Mouse (Mus musculus) bone marrow, adult 2 months (tissue): ENCODE measurements around the gene Plekhg4. TPM values are rescaled to one million over a fixed set of nuclear protein-coding genes. Genes with fewer than 3 reads are reported as not detected.

Source experiments
- H3K27ac ChIP-seq: fragments of 200-500 bp; 2 replicates; pipeline ENCODE4 v1.5.1; 2012; ENCODE audit warnings: low read depth, mild to moderate bottlenecking, control low read depth, inconsistent platforms, low read length; ENCODE audit not compliant: control insufficient read depth, poor library complexity, insufficient read depth
- H3K4me1 ChIP-seq: fragments of 200-500 bp; 2 replicates; pipeline ENCODE4 v1.6.1; 2011; ENCODE audit warnings: low read length; ENCODE audit not compliant: control insufficient read depth, insufficient read depth
- H3K4me3 ChIP-seq: fragments of 200-500 bp; replicated peaks from 2 replicates; pipeline ENCODE3; 2011; ENCODE audit warnings: mild to moderate bottlenecking, low read depth, low read length, control low read depth; ENCODE audit not compliant: control insufficient read depth
- CTCF ChIP-seq: fragments of 200-500 bp; IDR thresholded peaks from 2 replicates; pipeline ENCODE4 v1.5.1; 2011; ENCODE audit warnings: low read length, control low read depth; ENCODE audit not compliant: control insufficient read depth, insufficient read depth
- POLR2A ChIP-seq: fragments of 200-500 bp; IDR thresholded peaks from 2 replicates; pipeline ENCODE4 v1.6.1; 2011; ENCODE audit warnings: low read depth, mild to moderate bottlenecking, control low read depth, low read length, borderline replicate concordance; ENCODE audit not compliant: control insufficient read depth
- WGBS: fragments of 180-500 bp; shearing (Covaris S2); methylation state at CpG from one replicate; pipeline ENCODE4 v1.1.7; 2018; 5-methylcytosine and 5-hydroxymethylcytosine counted together
- polyA plus RNA-seq: library from polyadenylated mRNA; stranded (reverse); fragments of >200 nt; gene quantifications from 2 replicates; pipeline ENCODE4 v1.2.4, GENCODE M21; 2011; ENCODE audit warnings: low replicate concordance; ENCODE audit not compliant: missing spikeins, insufficient read depth, insufficient read length

The Plekhg4 gene
- polyA plus RNA-seq, 1 experiment, result not detected

DNA sequence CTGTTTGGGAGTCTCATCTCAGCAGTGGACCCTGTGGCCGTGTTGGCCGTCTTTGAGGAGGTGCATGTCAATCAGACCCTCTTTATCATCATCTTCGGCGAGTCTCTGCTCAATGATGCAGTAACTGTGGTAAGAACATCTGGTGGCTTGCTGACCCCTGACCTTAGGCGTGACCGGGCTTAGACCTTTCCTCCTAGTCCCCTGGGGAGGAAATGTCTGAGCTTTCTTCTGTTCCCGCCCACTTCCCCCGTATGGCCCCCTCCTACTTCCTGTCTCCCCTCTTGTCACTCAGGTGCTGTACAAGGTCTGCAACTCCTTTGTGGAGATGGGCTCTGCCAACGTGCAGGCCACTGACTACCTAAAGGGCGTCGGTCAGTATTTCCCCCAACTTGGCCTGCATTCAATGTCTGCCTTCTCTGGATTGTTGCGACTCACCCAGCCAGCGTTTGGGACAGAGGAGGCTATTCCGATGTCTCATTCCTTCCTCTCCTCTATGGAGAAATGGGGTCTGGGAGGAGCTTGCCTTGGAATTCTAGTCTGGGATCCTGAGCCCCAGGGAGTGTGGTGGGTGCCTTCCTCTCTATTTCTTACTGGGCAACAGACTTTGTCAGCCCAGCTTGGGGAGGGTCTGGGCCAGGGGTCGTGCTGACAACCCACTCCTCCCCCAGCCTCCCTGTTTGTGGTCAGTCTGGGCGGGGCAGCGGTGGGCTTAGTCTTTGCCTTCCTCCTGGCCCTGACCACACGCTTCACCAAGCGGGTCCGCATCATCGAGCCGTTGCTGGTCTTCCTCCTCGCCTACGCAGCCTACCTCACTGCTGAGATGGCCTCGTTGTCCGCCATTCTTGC, 17.7 kb upstream of the Plekhg4 start:
- no peak overlapping the region for H3K27ac ChIP-seq
- WGBS, result 62% methylated on average over 26 of the region's 26 CpGs
- H3K4me1 ChIP-seq, result peaks cover 5% of the 10 kb centered on the region; the same call in 1 of the 2 replicates
- no peak overlapping the region for H3K4me3 ChIP-seq
- TF ChIP-seq POLR2A (no peak), CTCF (no peak)

GRCm38 (mm10) chr8:105356681-105357080, 16.4 kb upstream of the Plekhg4 start:
- no peak overlapping the region for H3K27ac ChIP-seq
- 87% methylated on average over 14 of the region's 14 CpGs for WGBS
- TF ChIP-seq CTCF, result no peak
- no peak for TF ChIP-seq POLR2A
- H3K4me3 ChIP-seq, result no peak overlapping the region
- H3K4me1 ChIP-seq, result peaks cover 5% of the 10 kb centered on the region; the same call in 1 of the 2 replicates

GRCm38 (mm10) chr8:105359208-105359607, 13.9 kb upstream of the Plekhg4 start:
- Histone ChIP-seq H3K27ac (no peak overlapping the region), H3K4me1 (peaks cover 5% of the 10 kb centered on the region), H3K4me3 (no peak overlapping the region)
- TF ChIP-seq CTCF (no peak), POLR2A (no peak)
- 81% methylated on average over 15 of the region's 15 CpGs for WGBS

DNA sequence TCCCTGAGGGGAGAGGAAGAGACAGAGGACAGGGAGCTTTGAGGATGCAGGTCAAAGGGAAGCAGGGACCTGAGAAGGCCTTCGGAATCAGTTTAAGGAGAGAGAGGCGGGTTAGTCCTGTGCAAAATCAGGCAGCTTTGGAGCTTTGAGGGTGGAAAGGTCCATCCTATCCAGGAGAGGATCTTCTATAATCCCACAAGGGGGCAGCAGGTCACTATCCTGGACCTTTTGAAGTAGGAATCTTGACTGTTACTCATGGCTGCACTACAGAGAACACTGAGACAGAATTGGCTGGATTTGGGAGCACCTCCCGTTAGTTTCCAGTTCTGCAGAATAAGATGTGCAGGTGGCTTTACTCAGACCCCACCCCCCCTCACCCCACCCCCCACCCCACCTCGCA, 13.4 kb upstream of the Plekhg4 start:
- WGBS, result 71% methylated on average over 4 of the region's 4 CpGs
- H3K4me3 ChIP-seq, result no peak overlapping the region
- TF ChIP-seq CTCF (no peak), POLR2A (no peak)
- H3K4me1 ChIP-seq, result peaks cover 5% of the 10 kb centered on the region
- H3K27ac ChIP-seq, result no peak overlapping the region

DNA sequence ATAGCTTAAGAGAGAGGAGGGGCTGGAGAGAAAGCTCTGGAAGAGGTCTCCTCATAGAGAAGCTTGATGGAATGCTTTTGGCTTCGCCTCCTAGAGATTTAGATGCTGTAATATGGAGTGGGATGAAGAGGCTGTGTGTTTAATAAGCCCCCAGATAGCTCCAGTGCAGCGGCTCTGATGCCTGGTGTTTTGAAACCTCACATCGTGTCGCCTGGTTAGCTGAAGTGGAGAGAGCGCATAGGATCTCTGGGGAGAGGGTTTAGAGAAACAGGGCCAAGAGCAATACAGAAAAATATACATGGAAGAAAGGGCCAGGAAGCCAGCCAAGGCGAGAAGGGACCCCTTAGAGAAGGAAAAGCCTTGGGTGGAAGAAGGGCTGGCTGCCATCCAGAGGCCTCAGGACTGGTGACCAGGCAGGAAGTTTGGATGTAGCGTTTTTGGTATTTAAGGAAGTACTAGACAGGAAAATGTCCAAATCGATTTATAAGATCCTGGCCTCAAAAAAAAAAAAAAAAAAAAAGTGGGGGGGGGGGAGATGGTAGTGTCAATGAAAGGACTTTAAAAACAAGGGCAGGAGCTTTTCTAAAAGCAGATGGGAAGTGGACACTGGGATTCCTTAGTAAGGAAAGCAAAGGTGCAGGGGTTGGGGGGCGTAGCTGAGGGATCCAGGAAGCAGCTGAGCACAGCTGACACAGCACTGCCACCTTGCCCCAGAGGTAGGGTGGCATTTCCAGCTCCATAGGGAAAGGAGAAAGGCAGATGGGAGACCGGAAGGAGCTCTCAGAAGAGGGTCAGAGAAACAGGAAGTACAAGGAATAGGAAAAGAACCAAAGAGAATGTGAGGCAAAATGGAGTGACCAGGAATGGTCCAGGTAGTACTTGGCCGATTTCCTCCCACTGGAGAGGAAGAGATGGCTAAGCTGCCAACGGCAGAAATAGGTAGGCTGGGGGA, 11.0 kb upstream of the Plekhg4 start:
- Histone ChIP-seq H3K4me3 (no peak overlapping the region), H3K4me1 (no peaks in the 10 kb centered on the region; the same call in none of the 2 replicates), H3K27ac (no peak overlapping the region)
- no peak for TF ChIP-seq POLR2A
- TF ChIP-seq CTCF, result no peak
- 41% methylated on average over 12 of the region's 12 CpGs for WGBS

DNA sequence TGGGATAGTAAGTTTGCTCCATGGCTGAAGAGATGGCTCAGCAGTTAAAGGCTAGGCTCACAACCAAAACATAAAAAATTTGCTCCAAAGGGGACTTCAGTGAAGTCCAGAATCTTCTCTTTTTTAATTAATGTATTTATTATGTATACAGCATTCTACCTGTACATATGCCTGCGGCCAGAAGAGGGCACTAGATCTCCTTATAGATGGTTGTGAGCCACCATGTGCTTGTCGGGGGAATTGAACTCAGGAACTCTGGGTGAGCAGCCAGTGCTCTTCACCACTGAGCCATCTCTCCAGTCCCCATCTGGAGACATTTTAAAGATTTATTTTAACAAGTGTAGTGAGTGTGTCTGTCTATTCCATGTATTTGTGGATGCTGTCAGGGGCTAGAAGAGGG, 6.0 kb upstream of the Plekhg4 start:
- no peak overlapping the region for H3K27ac ChIP-seq
- peak; percentile 21; the same call in 1 of the 2 replicates for TF ChIP-seq CTCF
- no peak for TF ChIP-seq POLR2A
- 57% methylated on average over 2 of the region's 2 CpGs for WGBS
- no peaks in the 10 kb centered on the region; the same call in 1 of the 2 replicates for H3K4me1 ChIP-seq
- no peak overlapping the region for H3K4me3 ChIP-seq

DNA sequence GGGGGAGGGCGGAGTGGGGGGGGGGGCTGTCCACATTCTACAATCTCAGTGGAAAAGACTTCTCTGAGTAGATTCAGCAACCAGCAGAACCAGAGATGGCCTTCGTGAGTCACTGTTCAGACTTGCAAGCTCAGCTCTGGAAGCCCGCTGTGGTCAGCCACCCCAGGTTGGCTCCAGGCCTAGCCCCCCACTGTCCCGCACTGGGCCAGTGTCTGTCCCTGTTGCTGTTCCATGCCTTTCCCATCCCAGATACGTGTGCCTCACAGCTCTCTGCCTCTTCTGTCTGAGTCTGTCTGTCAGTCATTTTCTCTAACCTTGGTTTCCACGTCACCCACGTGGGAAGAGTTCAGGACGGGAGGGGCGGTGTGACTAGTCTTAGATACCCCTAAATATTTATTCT, 601 bp upstream of the Plekhg4 start:
- Histone ChIP-seq H3K4me1 (no peaks in the 10 kb centered on the region), H3K27ac (no peak overlapping the region), H3K4me3 (no peak overlapping the region)
- WGBS, result 83% methylated on average over 9 of the region's 9 CpGs
- TF ChIP-seq CTCF (no peak), POLR2A (no peak)

- TF ChIP-seq CTCF (peak; percentile 51; the same call in 1 of the 2 replicates), POLR2A (no peak)
- Histone ChIP-seq H3K27ac (no peak overlapping the region; the same call in 1 of the 2 replicates), H3K4me3 (no peak overlapping the region), H3K4me1 (no peaks in the 10 kb centered on the region)
- whole genome bisulfite sequencing, result 56% methylated on average over 33 of the region's 33 CpGs
These were observed 1.5 kb downstream of the Plekhg4 start for GRCm38 (mm10) chr8:105374513-105374966.
